Comparison of ENCODE assay signal across 7 mouse cellular contexts in the genomic region with DNA sequence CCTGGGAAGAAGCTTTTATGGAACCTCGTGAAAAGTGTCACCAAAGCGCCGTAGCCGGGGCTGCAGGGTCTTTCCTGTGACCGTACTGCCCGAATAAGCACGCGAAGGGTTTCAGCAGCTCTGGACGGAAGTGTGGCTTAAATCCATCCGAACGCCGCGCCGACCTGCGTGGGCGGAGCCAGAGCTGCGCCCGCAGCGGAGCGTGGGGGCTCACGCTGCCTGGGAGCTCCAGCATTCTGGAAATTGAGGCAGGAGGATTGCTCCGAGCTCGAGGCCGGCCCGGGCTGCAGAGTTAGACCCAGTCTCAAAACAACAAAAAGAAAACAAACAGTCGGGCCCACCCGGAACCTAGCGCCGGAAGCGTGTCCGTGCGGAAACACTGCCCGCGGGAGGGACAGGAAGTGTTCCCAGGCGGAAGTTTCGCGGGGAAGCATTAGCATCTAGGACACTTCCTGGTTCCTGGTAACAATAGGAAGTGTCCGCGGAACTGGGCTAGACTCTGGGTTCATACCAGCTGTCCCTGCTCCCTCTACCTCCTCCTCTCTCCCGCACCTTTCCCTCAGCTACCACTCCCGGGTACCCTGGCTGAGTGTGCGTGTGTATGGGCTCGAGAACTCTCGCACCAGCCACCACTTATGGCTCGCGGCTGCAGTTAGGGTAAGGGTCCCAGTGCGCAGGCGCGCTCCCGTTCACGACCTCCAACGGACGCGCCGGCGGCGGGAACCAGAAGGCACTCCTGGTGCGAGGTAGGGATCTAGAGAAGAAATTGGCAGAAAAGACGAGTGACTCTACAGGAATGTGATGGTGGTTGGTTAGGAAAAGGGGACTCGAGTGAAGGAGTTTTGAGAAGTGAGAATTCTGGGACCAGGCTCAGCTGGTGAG. TPM values are rescaled to one million over a fixed set of nuclear protein-coding genes. Genes with fewer than 3 reads are reported as not detected.
DNase-seq lines count a peak whose midpoint lies in the region; ATAC-seq lines count a peak whose summit lies in the region.

A gene (minus strand): TSS at position 362 of the 882 bp plus-strand sequence.

- WGBS in embryonic facial prominence, embryonic 11.5 days = under 1% methylated on average over 60 of the region's 60 CpGs
- under 1% methylated on average over 60 of the region's 60 CpGs for WGBS in limb, embryonic 11.5 days
- WGBS in midbrain, embryonic 14.5 days = under 1% methylated on average over 60 of the region's 60 CpGs

- H3K9ac ChIP-seq in embryonic facial prominence, embryonic 11.5 days (replicated peaks; ENCODE audit: low read length) = peak within 1 kb of the TSS; percentile 99
- peak within 1 kb of the TSS; percentile 99 for H3K9ac ChIP-seq in limb, embryonic 11.5 days (ENCODE audit: low read length)
- H3K9ac ChIP-seq in midbrain, embryonic 14.5 days (replicated peaks; ENCODE audit: low read length) = peak within 1 kb of the TSS; percentile 98

- H3K4me3 ChIP-seq in embryonic facial prominence, embryonic 11.5 days (ENCODE audit: low read depth, low read length) = peak within 1 kb of the TSS; percentile 93
- H3K4me3 ChIP-seq in limb, embryonic 11.5 days (ENCODE audit: low read depth, low read length) = peak within 1 kb of the TSS; percentile 73
- H3K4me3 ChIP-seq in midbrain, embryonic 14.5 days (replicated peaks; ENCODE audit: low read depth, low read length) = peak within 1 kb of the TSS; percentile 95

- DNase-seq in adrenal gland, postnatal 14 days = peak; percentile 95
- peak; percentile 97 for DNase-seq in embryonic facial prominence, embryonic 11.5 days (ENCODE audit: low spot score)
- peak; percentile 99 for DNase-seq in heart, adult 11 months
- DNase-seq in kidney, adult 18-20 months = peak; percentile 93
- DNase-seq in limb, embryonic 11.5 days (ENCODE audit: low spot score) = peak; percentile 95
- peak; percentile 98 for DNase-seq in midbrain, embryonic 14.5 days
- peak; percentile 78 to 84 for DNase-seq in spleen, adult 18-20 months

- H3K27me3 ChIP-seq in embryonic facial prominence, embryonic 11.5 days (ENCODE audit: control insufficient read depth, insufficient read depth, low read length) = no peaks in the 10 kb centered on the region
- H3K27me3 ChIP-seq in limb, embryonic 11.5 days (ENCODE audit: control insufficient read depth, insufficient read depth, low read length) = no peaks in the 10 kb centered on the region
- H3K27me3 ChIP-seq in midbrain, embryonic 14.5 days (ENCODE audit: control insufficient read depth, insufficient read depth, low read length) = no peaks in the 10 kb centered on the region

- H3K27ac ChIP-seq in embryonic facial prominence, embryonic 11.5 days (replicated peaks; ENCODE audit: low read depth, low read length) = peak within 1 kb of the TSS; percentile 96
- peak within 1 kb of the TSS; percentile 96 for H3K27ac ChIP-seq in limb, embryonic 11.5 days (replicated peaks; ENCODE audit: low read depth, low read length)
- peak within 1 kb of the TSS; percentile 99 for H3K27ac ChIP-seq in midbrain, embryonic 14.5 days (replicated peaks; ENCODE audit: low read depth, low read length)

- H3K4me1 ChIP-seq in embryonic facial prominence, embryonic 11.5 days (ENCODE audit: control insufficient read depth, insufficient read depth, low read length) = no peaks in the 10 kb centered on the region
- H3K4me1 ChIP-seq in limb, embryonic 11.5 days (ENCODE audit: control insufficient read depth, insufficient read depth, low read length) = peaks cover 11% of the 10 kb centered on the region
- H3K4me1 ChIP-seq in midbrain, embryonic 14.5 days (ENCODE audit: control insufficient read depth, insufficient read depth, low read length) = peaks cover 23% of the 10 kb centered on the region

- ATAC-seq in embryonic facial prominence, embryonic 11.5 days (replicated peaks; ENCODE audit: insufficient number of reproducible peaks, low FRiP score, low TSS enrichment, low read depth) = peak; percentile 53
- ATAC-seq in limb, embryonic 11.5 days (ENCODE audit: insufficient number of reproducible peaks, low FRiP score, low TSS enrichment, low read depth) = peak; percentile 59; the same call in 1 of the 2 replicates
- ATAC-seq in midbrain, embryonic 14.5 days (ENCODE audit: low FRiP score, low TSS enrichment) = peak; percentile 77

- H3K4me2 ChIP-seq in embryonic facial prominence, embryonic 11.5 days (ENCODE audit: low read depth, low read length) = peak within 1 kb of the TSS; percentile 70
- peak within 1 kb of the TSS; percentile 72 for H3K4me2 ChIP-seq in limb, embryonic 11.5 days (ENCODE audit: low read depth, severe bottlenecking)
- H3K4me2 ChIP-seq in midbrain, embryonic 14.5 days (ENCODE audit: low read length) = peak within 1 kb of the TSS; percentile 84

- H3K36me3 ChIP-seq in embryonic facial prominence, embryonic 11.5 days (replicated peaks; ENCODE audit: control insufficient read depth, insufficient read depth, low read depth, low read length) = peaks cover 28% of the 10 kb centered on the region
- H3K36me3 ChIP-seq in limb, embryonic 11.5 days (ENCODE audit: control insufficient read depth, insufficient read depth, low read length) = peaks cover 41% of the 10 kb centered on the region
- peaks cover 41% of the 10 kb centered on the region for H3K36me3 ChIP-seq in midbrain, embryonic 14.5 days (ENCODE audit: control insufficient read depth, insufficient read depth, low read length)

- no peaks in the 10 kb centered on the region for H3K9me3 ChIP-seq in embryonic facial prominence, embryonic 11.5 days (replicated peaks; ENCODE audit: control insufficient read depth, low read length)
- H3K9me3 ChIP-seq in limb, embryonic 11.5 days (ENCODE audit: control insufficient read depth, low read length) = no peaks in the 10 kb centered on the region
- H3K9me3 ChIP-seq in midbrain, embryonic 14.5 days (ENCODE audit: control insufficient read depth, low read length) = no peaks in the 10 kb centered on the region

RNA-seq across cellular contexts. Expression of the gene that starts here (rescaled TPM):
- total RNA-seq in adrenal gland, postnatal 14 days (2021) = 8.3 and 12.0 TPM in 2 replicates
- polyA plus RNA-seq in embryonic facial prominence, embryonic 11.5 days (2014; fragmentation: Nextera tagmentation; extraction: Ambion mirVana) = 20.9 and 21.0 TPM in 2 replicates
- polyA plus RNA-seq in limb, embryonic 11.5 days (2014; fragmentation: Nextera tagmentation; extraction: Ambion mirVana) = 27.7 and 28.9 TPM in 2 replicates
- 32.0 and 42.3 TPM in 2 replicates for polyA plus RNA-seq in midbrain, embryonic 14.5 days (2014; fragmentation: Nextera tagmentation; extraction: Ambion mirVana)

Comparison
In these comparisons a context has a peak if more than half of its experiments do, and no peak if none do; other contexts are left out.
1. Peak in every context shown above with its lines: DNase-seq, ATAC-seq, H3K4me3 ChIP-seq and H3K27ac ChIP-seq.